Mouse (Mus musculus) liver, adult 2 months (tissue): ENCODE results near the gene Zfp444.

Experiments used
- CTCF ChIP-seq: fragments of 200-500 bp; IDR thresholded peaks from 2 replicates; pipeline ENCODE4 v1.5.1; 2011; ENCODE audit warnings: low read depth, low read length, control low read depth
- POLR2A ChIP-seq: fragments of 200-500 bp; IDR thresholded peaks from 2 replicates; pipeline ENCODE4 v1.6.1; 2011; ENCODE audit warnings: low read length, control low read depth; ENCODE audit not compliant: insufficient read depth; ENCODE audit errors: extremely low read depth

GRCm38 (mm10) chr7:6146194-6146981, 25.6 kb upstream of the Zfp444 start:
- TF ChIP-seq CTCF (no peak), POLR2A (no peak)
